In genomic region chr17:46855328-46856106, GRCm38 (mm10) we compare ENCODE assay signal across 8 mouse cellular contexts. TPM values are rescaled to one million over a fixed set of nuclear protein-coding genes. Genes with fewer than 3 reads are reported as not detected.
A peak's percentile ranks its signal among the peaks of the same experiment; 100 is the strongest.
DNase-seq lines count a peak whose midpoint lies in the region; ATAC-seq and TF ChIP-seq lines count a peak whose summit lies in the region.

No protein-coding gene starts in this region.

- H3K36me3 ChIP-seq in testis, adult 2 months (ENCODE audit: control insufficient read depth, insufficient read depth, low read length), result no peaks in the 10 kb centered on the region
- no peaks in the 10 kb centered on the region for H3K36me3 ChIP-seq in embryonic facial prominence, embryonic 13.5 days
- H3K36me3 ChIP-seq in hindbrain, embryonic 16.5 days (ENCODE audit: control insufficient read depth, insufficient read depth, low read length), result no peaks in the 10 kb centered on the region

- H3K4me1 ChIP-seq in testis, adult 2 months (ENCODE audit: control insufficient read depth, insufficient read depth, low read length), result peaks cover 25% of the 10 kb centered on the region
- peaks cover 20% of the 10 kb centered on the region for H3K4me1 ChIP-seq in embryonic facial prominence, embryonic 13.5 days
- H3K4me1 ChIP-seq in hindbrain, embryonic 16.5 days (ENCODE audit: control insufficient read depth, insufficient read depth, low read depth, low read length), result peaks cover 33% of the 10 kb centered on the region

- WGBS in embryonic facial prominence, embryonic 13.5 days, result 58% methylated on average over 15 of the region's 15 CpGs
- WGBS in hindbrain, embryonic 16.5 days, result 48% methylated on average over 15 of the region's 15 CpGs

- H3K4me2 ChIP-seq in embryonic facial prominence, embryonic 13.5 days, result peak overlapping the region; percentile 67
- peak overlapping the region; percentile 77 for H3K4me2 ChIP-seq in hindbrain, embryonic 16.5 days (ENCODE audit: low read length)

- H3K27ac ChIP-seq in testis, adult 2 months (ENCODE audit: control insufficient read depth, insufficient read depth, low read depth, low read length), result peak overlapping the region; percentile 96
- peak overlapping the region; percentile 100 for H3K27ac ChIP-seq in embryonic facial prominence, embryonic 13.5 days
- peak overlapping the region; percentile 100 for H3K27ac ChIP-seq in hindbrain, embryonic 16.5 days (ENCODE audit: low read depth, low read length)

- no peaks in the 10 kb centered on the region for H3K27me3 ChIP-seq in testis, adult 2 months (ENCODE audit: control insufficient read depth, insufficient read depth, low read length)
- no peaks in the 10 kb centered on the region for H3K27me3 ChIP-seq in embryonic facial prominence, embryonic 13.5 days
- no peaks in the 10 kb centered on the region for H3K27me3 ChIP-seq in hindbrain, embryonic 16.5 days (replicated peaks; ENCODE audit: control insufficient read depth, insufficient read depth, low read length)

- no peak for TF ChIP-seq POLR2A in testis, adult 2 months (IDR thresholded peaks at IDR 0.05; ENCODE audit: control insufficient read depth, low read depth, low read length)

- no peaks in the 10 kb centered on the region for H3K9me3 ChIP-seq in embryonic facial prominence, embryonic 13.5 days
- no peaks in the 10 kb centered on the region for H3K9me3 ChIP-seq in hindbrain, embryonic 16.5 days (ENCODE audit: control insufficient read depth, low read length)

- peak overlapping the region; percentile 85 for H3K4me3 ChIP-seq in testis, adult 2 months (ENCODE audit: control insufficient read depth, low read depth, low read length)
- H3K4me3 ChIP-seq in embryonic facial prominence, embryonic 13.5 days, result peak overlapping the region; percentile 92
- peak overlapping the region; percentile 90 for H3K4me3 ChIP-seq in hindbrain, embryonic 16.5 days (ENCODE audit: low read length)

- no peak for TF ChIP-seq CTCF in testis, adult 2 months (IDR thresholded peaks at IDR 0.05; ENCODE audit: control insufficient read depth, insufficient read depth, insufficient replicate concordance, low read depth, low read length)

- peak overlapping the region; percentile 100 for H3K9ac ChIP-seq in embryonic facial prominence, embryonic 13.5 days
- H3K9ac ChIP-seq in hindbrain, embryonic 16.5 days (ENCODE audit: low read depth, low read length), result peak overlapping the region; percentile 100

- ATAC-seq in embryonic facial prominence, embryonic 13.5 days (ENCODE audit: insufficient number of reproducible peaks, insufficient read depth, low FRiP score, low TSS enrichment, low read depth), result no peak
- no peak for ATAC-seq in hindbrain, embryonic 16.5 days
- ATAC-seq in erythroid progenitor cell, adult 5-6 weeks (replicated peaks; ENCODE audit: low FRiP score, poor library complexity, severe bottlenecking), result no peak

- DNase-seq in testis, postnatal 10 days (ENCODE audit: low spot score), result no peak
- peak; percentile 24 for DNase-seq in lung, postnatal 14 days
- no peak for DNase-seq in adrenal gland, postnatal 10 days
- no peak for DNase-seq in gastrocnemius, postnatal 36 days

- intact Hi-C loops in gastrocnemius, postnatal 36 days (cut with DNase I), result no loop called here

RNA-seq across cellular contexts. Expression of gene Bicral, which starts 2.8 kb away (rescaled TPM):
- polyA plus RNA-seq in testis, adult 2 months (2012; rRNA removed), result 11.0 and 13.2 TPM in 2 replicates
- polyA plus RNA-seq in embryonic facial prominence, embryonic 13.5 days (2015; fragmentation: Nextera tagmentation; extraction: Ambion mirVana), result 4.4 and 5.0 TPM in 2 replicates
- polyA plus RNA-seq in hindbrain, embryonic 16.5 days (2015; fragmentation: Nextera tagmentation; extraction: Ambion mirVana), result 6.0 and 6.2 TPM in 2 replicates
- total RNA-seq in erythroid progenitor cell, adult 5-6 weeks (2015; ENCODE audit: low replicate concordance), result 28.8 and 64.6 TPM in 2 replicates
- total RNA-seq in erythroid progenitor cell, adult 5-6 weeks (2017; ENCODE audit: low replicate concordance), result 18.7 and 68.4 TPM in 2 replicates
- 10 to 100 TPM; 15.2 to 19.0 TPM for total RNA-seq in adrenal gland, postnatal 10 days (2021)
- 10 to 100 TPM in 1 of 2 experiments, 1 to 10 TPM in 1; 8.2 to 12.1 TPM for total RNA-seq in gastrocnemius, postnatal 36 days (2021)

RNA-seq across cellular contexts. Expression of gene Tbcc, which starts 35.0 kb away (rescaled TPM):
- polyA plus RNA-seq in testis, adult 2 months (2012; rRNA removed), result 54.5 and 61.3 TPM in 2 replicates
- 58.5 and 63.3 TPM in 2 replicates for polyA plus RNA-seq in embryonic facial prominence, embryonic 13.5 days (2015; fragmentation: Nextera tagmentation; extraction: Ambion mirVana)
- 52.6 and 53.6 TPM in 2 replicates for polyA plus RNA-seq in hindbrain, embryonic 16.5 days (2015; fragmentation: Nextera tagmentation; extraction: Ambion mirVana)
- total RNA-seq in erythroid progenitor cell, adult 5-6 weeks (2015; ENCODE audit: low replicate concordance), result 3.2 and 7.5 TPM in 2 replicates
- total RNA-seq in erythroid progenitor cell, adult 5-6 weeks (2017; ENCODE audit: low replicate concordance), result 1.1 and 2.7 TPM in 2 replicates
- total RNA-seq in adrenal gland, postnatal 10 days (2021), result 10 to 100 TPM; 21.6 to 23.3 TPM
- total RNA-seq in gastrocnemius, postnatal 36 days (2021), result 1 to 10 TPM; 7.4 to 8.5 TPM

RNA-seq across cellular contexts. Expression of gene Prph2, which starts 54.7 kb away (rescaled TPM):
- polyA plus RNA-seq in testis, adult 2 months (2012; rRNA removed), result 2.0 and 2.9 TPM in 2 replicates
- not detected in 2 replicates for polyA plus RNA-seq in embryonic facial prominence, embryonic 13.5 days (2015; fragmentation: Nextera tagmentation; extraction: Ambion mirVana)
- not detected in 2 replicates for polyA plus RNA-seq in hindbrain, embryonic 16.5 days (2015; fragmentation: Nextera tagmentation; extraction: Ambion mirVana)
- not detected in 2 replicates for total RNA-seq in erythroid progenitor cell, adult 5-6 weeks (2015; ENCODE audit: low replicate concordance)
- total RNA-seq in erythroid progenitor cell, adult 5-6 weeks (2017; ENCODE audit: low replicate concordance), result not detected in 2 replicates
- total RNA-seq in adrenal gland, postnatal 10 days (2021), result not detected
- total RNA-seq in gastrocnemius, postnatal 36 days (2021), result not detected
